Mouse (Mus musculus): Measurements from ENCODE around the gene Slc6a12.

Slc6a12 gene

GRCm38 (mm10) chr6:121343026-121343770 lies at the start of gene Slc6a12:
TSS of gene Slc6a12 (plus strand) at chr6:121343076.
- no peak for DNase-seq (ENCODE audit: low spot score in 2 of 2)

- no peak for DNase-seq (ENCODE audit: low spot score in 2 of 2)
Observed at GRCm38 (mm10) chr6:121299317-121299716, 43.6 kb upstream of the Slc6a12 start.

GRCm38 (mm10) chr6:121299954-121300353 lies 42.9 kb upstream of the Slc6a12 start, which contains the start of gene Slc6a13:
TSS of gene Slc6a13 (plus strand) at chr6:121300227.
- no peak for DNase-seq (ENCODE audit: low spot score in 2 of 2)

GRCm38 (mm10) chr6:121300504-121300903 lies 42.4 kb upstream of the Slc6a12 start:
- DNase-seq (ENCODE audit: low spot score in 2 of 2): no peak

GRCm38 (mm10) chr6:121303466-121304220 lies 39.2 kb upstream of the Slc6a12 start:
- DNase-seq (ENCODE audit: low spot score in 2 of 2): no peak

GRCm38 (mm10) chr6:121304630-121305029 lies 38.2 kb upstream of the Slc6a12 start:
- no peak for DNase-seq (ENCODE audit: low spot score in 2 of 2)

- no peak for DNase-seq (ENCODE audit: low spot score in 2 of 2)
Observed at GRCm38 (mm10) chr6:121305571-121305970, 37.3 kb upstream of the Slc6a12 start.

- DNase-seq (ENCODE audit: low spot score in 2 of 2): no peak
Observed at GRCm38 (mm10) chr6:121310984-121311383, 31.9 kb upstream of the Slc6a12 start.

- no peak for DNase-seq (ENCODE audit: low spot score in 2 of 2)
Observed at GRCm38 (mm10) chr6:121319099-121319498, 23.8 kb upstream of the Slc6a12 start.

GRCm38 (mm10) chr6:121322381-121323110 lies 20.3 kb upstream of the Slc6a12 start:
- DNase-seq (ENCODE audit: low spot score in 2 of 2): no peak

- DNase-seq (ENCODE audit: low spot score in 2 of 2): no peak
Observed at GRCm38 (mm10) chr6:121325298-121325697, 17.6 kb upstream of the Slc6a12 start.

GRCm38 (mm10) chr6:121325740-121326139 lies 17.1 kb upstream of the Slc6a12 start:
- no peak for DNase-seq (ENCODE audit: low spot score in 2 of 2)

- no peak for DNase-seq (ENCODE audit: low spot score in 2 of 2)
Observed at GRCm38 (mm10) chr6:121326486-121327069, 16.3 kb upstream of the Slc6a12 start.

- peak in 1 of 2 experiments; percentile 17 for DNase-seq (ENCODE audit: low spot score in 2 of 2)
Observed at GRCm38 (mm10) chr6:121328417-121328884, 14.4 kb upstream of the Slc6a12 start.

GRCm38 (mm10) chr6:121329848-121330508 lies 12.9 kb upstream of the Slc6a12 start:
- DNase-seq (ENCODE audit: low spot score in 2 of 2): peak; percentile 6 to 16

GRCm38 (mm10) chr6:121335841-121336240 lies 7.0 kb upstream of the Slc6a12 start:
- DNase-seq (ENCODE audit: low spot score in 2 of 2): no peak

- no peak for DNase-seq (ENCODE audit: low spot score in 2 of 2)
Observed at GRCm38 (mm10) chr6:121336558-121336957, 6.3 kb upstream of the Slc6a12 start.

GRCm38 (mm10) chr6:121337229-121337628 lies 5.6 kb upstream of the Slc6a12 start:
- DNase-seq (ENCODE audit: low spot score in 2 of 2): no peak

- peak; percentile 79 to 82 for DNase-seq (ENCODE audit: low spot score in 2 of 2)
Observed at GRCm38 (mm10) chr6:121337770-121338518, 4.9 kb upstream of the Slc6a12 start.

GRCm38 (mm10) chr6:121338519-121338896 lies 4.4 kb upstream of the Slc6a12 start:
- DNase-seq (ENCODE audit: low spot score in 2 of 2): no peak
